Mouse (Mus musculus): Measurements from ENCODE around the gene Mdga1. TPM values are rescaled to one million over a fixed set of nuclear protein-coding genes. Genes with fewer than 3 reads are reported as not detected.

Mdga1 gene
- polyA plus RNA-seq, 1 experiment from 2014 or later = 1.6 TPM

GRCm38 (mm10) chr17:29916968-29917367 lies 52.9 kb downstream of the Mdga1 start:
- peak; percentile 67 for ATAC-seq
- H3K27ac ChIP-seq (ENCODE audit: low read length) = no peak overlapping the region
- H3K4me2 ChIP-seq (ENCODE audit: low read depth, low read length) = no peak overlapping the region
- H3K9ac ChIP-seq (ENCODE audit: low read depth, low read length) = no peak overlapping the region
- H3K9me3 ChIP-seq (ENCODE audit: control insufficient read depth, low read length) = no peaks in the 10 kb centered on the region
- 12% methylated on average over 3 of the region's 3 CpGs for WGBS
- no peaks in the 10 kb centered on the region for H3K27me3 ChIP-seq (replicated peaks; ENCODE audit: control insufficient read depth, insufficient read depth, low read length)
- no peaks in the 10 kb centered on the region for H3K36me3 ChIP-seq (ENCODE audit: control insufficient read depth, insufficient read depth, low read length)
- peaks cover 11% of the 10 kb centered on the region; the same call in 1 of the 2 replicates for H3K4me1 ChIP-seq (ENCODE audit: control insufficient read depth, insufficient read depth, low read length)
- no peak overlapping the region for H3K4me3 ChIP-seq (ENCODE audit: low read length)

DNA sequence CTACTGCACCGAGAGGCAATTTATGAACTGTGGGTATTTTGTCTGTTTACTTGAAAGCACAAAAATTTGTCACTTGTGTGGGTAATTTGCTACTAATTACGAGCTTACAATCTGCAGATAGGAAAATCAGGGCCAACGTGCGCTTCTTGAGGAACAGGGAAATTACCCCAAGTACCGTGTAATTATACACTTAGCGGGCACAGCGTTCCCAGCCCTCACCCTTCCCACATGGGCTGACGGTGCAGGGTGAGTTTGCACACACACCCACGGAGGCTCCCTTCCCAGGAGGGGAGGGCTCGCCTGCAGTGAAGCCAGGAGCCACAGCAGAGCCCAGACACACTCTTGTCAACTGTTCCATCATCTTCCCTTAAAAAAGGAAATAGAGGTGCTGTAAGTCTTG lies 54.1 kb downstream of the Mdga1 start:
- Histone ChIP-seq H3K9ac (ENCODE audit: low read depth, low read length) (no peak overlapping the region), H3K27me3 (replicated peaks; ENCODE audit: control insufficient read depth, insufficient read depth, low read length) (no peaks in the 10 kb centered on the region), H3K27ac (ENCODE audit: low read length) (no peak overlapping the region), H3K9me3 (ENCODE audit: control insufficient read depth, low read length) (no peaks in the 10 kb centered on the region), H3K4me2 (ENCODE audit: low read depth, low read length) (no peak overlapping the region), H3K4me3 (ENCODE audit: low read length) (no peak overlapping the region), H3K36me3 (ENCODE audit: control insufficient read depth, insufficient read depth, low read length) (no peaks in the 10 kb centered on the region), H3K4me1 (ENCODE audit: control insufficient read depth, insufficient read depth, low read length) (peaks cover 11% of the 10 kb centered on the region; the same call in 1 of the 2 replicates)
- WGBS = 62% methylated on average over 10 of the region's 10 CpGs
- no peak for ATAC-seq

- ATAC-seq = no peak
- WGBS = 86% methylated on average over 16 of the region's 16 CpGs
- no peak overlapping the region for H3K4me3 ChIP-seq (ENCODE audit: low read length)
Observed at GRCm38 (mm10) chr17:29913301-29913965, 56.5 kb downstream of the Mdga1 start.

GRCm38 (mm10) chr17:29912733-29913132 lies 57.2 kb downstream of the Mdga1 start:
- Histone ChIP-seq H3K4me1 (ENCODE audit: control insufficient read depth, insufficient read depth, low read length) (peaks cover 4% of the 10 kb centered on the region; the same call in 1 of the 2 replicates), H3K36me3 (ENCODE audit: control insufficient read depth, insufficient read depth, low read length) (no peaks in the 10 kb centered on the region), H3K9ac (ENCODE audit: low read depth, low read length) (no peak overlapping the region), H3K9me3 (ENCODE audit: control insufficient read depth, low read length) (no peaks in the 10 kb centered on the region), H3K4me2 (ENCODE audit: low read depth, low read length) (no peak overlapping the region), H3K27me3 (replicated peaks; ENCODE audit: control insufficient read depth, insufficient read depth, low read length) (no peaks in the 10 kb centered on the region), H3K4me3 (ENCODE audit: low read length) (no peak overlapping the region), H3K27ac (ENCODE audit: low read length) (no peak overlapping the region)
- 26% methylated on average over 5 of the region's 5 CpGs for WGBS
- 0 out of 2 replicates have a peak, but pooled peaks have one; percentile 18 for ATAC-seq

More at GRCm38 (mm10) chr17:29913301-29913965, 56.5 kb downstream of the Mdga1 start:
- Histone ChIP-seq H3K36me3 (ENCODE audit: control insufficient read depth, insufficient read depth, low read length) (no peaks in the 10 kb centered on the region), H3K4me2 (ENCODE audit: low read depth, low read length) (no peak overlapping the region), H3K4me1 (ENCODE audit: control insufficient read depth, insufficient read depth, low read length) (peaks cover 4% of the 10 kb centered on the region; the same call in 1 of the 2 replicates), H3K27ac (ENCODE audit: low read length) (no peak overlapping the region), H3K9ac (ENCODE audit: low read depth, low read length) (no peak overlapping the region), H3K9me3 (ENCODE audit: control insufficient read depth, low read length) (no peaks in the 10 kb centered on the region), H3K27me3 (replicated peaks; ENCODE audit: control insufficient read depth, insufficient read depth, low read length) (no peaks in the 10 kb centered on the region)

DNA sequence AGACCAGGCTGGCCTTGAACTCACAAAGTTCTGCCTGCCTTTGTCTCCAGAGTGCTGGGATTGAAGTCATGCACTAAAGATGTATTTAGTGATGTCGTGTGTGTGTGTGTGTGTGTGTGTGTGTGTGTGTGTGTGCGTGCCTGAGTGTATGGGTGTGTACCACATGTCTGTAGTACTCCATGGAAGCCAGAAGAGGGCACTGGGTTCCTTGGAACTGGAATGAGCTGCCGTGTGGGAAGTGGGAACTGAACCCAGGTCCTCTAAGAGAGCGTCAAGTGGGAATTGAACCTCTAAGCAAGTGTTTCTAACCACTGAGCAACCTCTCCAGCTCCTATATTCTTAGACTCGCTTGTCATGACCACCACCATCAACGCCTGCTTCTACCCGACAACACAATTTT lies 60.9 kb downstream of the Mdga1 start:
- ATAC-seq = no peak
- no peaks in the 10 kb centered on the region for H3K4me1 ChIP-seq (ENCODE audit: control insufficient read depth, insufficient read depth, low read length)
- WGBS = 94% methylated on average over 7 of the region's 7 CpGs
- no peak overlapping the region for H3K4me3 ChIP-seq (ENCODE audit: low read length)
- no peak overlapping the region for H3K9ac ChIP-seq (ENCODE audit: low read depth, low read length)
- no peaks in the 10 kb centered on the region for H3K9me3 ChIP-seq (ENCODE audit: control insufficient read depth, low read length)
- H3K4me2 ChIP-seq (ENCODE audit: low read depth, low read length) = no peak overlapping the region
- H3K27ac ChIP-seq (ENCODE audit: low read length) = no peak overlapping the region
- no peaks in the 10 kb centered on the region for H3K27me3 ChIP-seq (replicated peaks; ENCODE audit: control insufficient read depth, insufficient read depth, low read length)
- no peaks in the 10 kb centered on the region for H3K36me3 ChIP-seq (ENCODE audit: control insufficient read depth, insufficient read depth, low read length)

- WGBS = 74% methylated on average over 5 of the region's 5 CpGs
- no peak overlapping the region for H3K9ac ChIP-seq (ENCODE audit: low read depth, low read length)
- H3K9me3 ChIP-seq (ENCODE audit: control insufficient read depth, low read length) = no peaks in the 10 kb centered on the region
- H3K4me2 ChIP-seq (ENCODE audit: low read depth, low read length) = no peak overlapping the region
- H3K4me3 ChIP-seq (ENCODE audit: low read length) = no peak overlapping the region
- no peak for ATAC-seq
- no peaks in the 10 kb centered on the region for H3K4me1 ChIP-seq (ENCODE audit: control insufficient read depth, insufficient read depth, low read length)
- H3K27me3 ChIP-seq (replicated peaks; ENCODE audit: control insufficient read depth, insufficient read depth, low read length) = no peaks in the 10 kb centered on the region
- H3K36me3 ChIP-seq (ENCODE audit: control insufficient read depth, insufficient read depth, low read length) = no peaks in the 10 kb centered on the region
- H3K27ac ChIP-seq (ENCODE audit: low read length) = no peak overlapping the region
Observed at GRCm38 (mm10) chr17:29904694-29905093, 65.2 kb downstream of the Mdga1 start.

GRCm38 (mm10) chr17:29902406-29903155 lies 67.3 kb downstream of the Mdga1 start:
- no peak overlapping the region for H3K4me2 ChIP-seq (ENCODE audit: low read depth, low read length)
- H3K36me3 ChIP-seq (ENCODE audit: control insufficient read depth, insufficient read depth, low read length) = no peaks in the 10 kb centered on the region
- H3K9me3 ChIP-seq (ENCODE audit: control insufficient read depth, low read length) = no peaks in the 10 kb centered on the region
- ATAC-seq = no peak
- no peak overlapping the region for H3K4me3 ChIP-seq (ENCODE audit: low read length)
- H3K27me3 ChIP-seq (replicated peaks; ENCODE audit: control insufficient read depth, insufficient read depth, low read length) = no peaks in the 10 kb centered on the region
- H3K9ac ChIP-seq (ENCODE audit: low read depth, low read length) = no peak overlapping the region
- H3K4me1 ChIP-seq (ENCODE audit: control insufficient read depth, insufficient read depth, low read length) = no peaks in the 10 kb centered on the region
- WGBS = 61% methylated on average over 16 of the region's 16 CpGs
- H3K27ac ChIP-seq (ENCODE audit: low read length) = no peak overlapping the region

GRCm38 (mm10) chr17:29900289-29900688 lies 69.6 kb downstream of the Mdga1 start:
- Histone ChIP-seq H3K9me3 (ENCODE audit: control insufficient read depth, low read length) (no peaks in the 10 kb centered on the region), H3K4me2 (ENCODE audit: low read depth, low read length) (no peak overlapping the region), H3K27ac (ENCODE audit: low read length) (no peak overlapping the region), H3K4me3 (ENCODE audit: low read length) (no peak overlapping the region), H3K36me3 (ENCODE audit: control insufficient read depth, insufficient read depth, low read length) (no peaks in the 10 kb centered on the region), H3K27me3 (replicated peaks; ENCODE audit: control insufficient read depth, insufficient read depth, low read length) (no peaks in the 10 kb centered on the region), H3K4me1 (ENCODE audit: control insufficient read depth, insufficient read depth, low read length) (no peaks in the 10 kb centered on the region), H3K9ac (ENCODE audit: low read depth, low read length) (no peak overlapping the region)
- WGBS = 85% methylated on average over 5 of the region's 5 CpGs
- no peak for ATAC-seq

DNA sequence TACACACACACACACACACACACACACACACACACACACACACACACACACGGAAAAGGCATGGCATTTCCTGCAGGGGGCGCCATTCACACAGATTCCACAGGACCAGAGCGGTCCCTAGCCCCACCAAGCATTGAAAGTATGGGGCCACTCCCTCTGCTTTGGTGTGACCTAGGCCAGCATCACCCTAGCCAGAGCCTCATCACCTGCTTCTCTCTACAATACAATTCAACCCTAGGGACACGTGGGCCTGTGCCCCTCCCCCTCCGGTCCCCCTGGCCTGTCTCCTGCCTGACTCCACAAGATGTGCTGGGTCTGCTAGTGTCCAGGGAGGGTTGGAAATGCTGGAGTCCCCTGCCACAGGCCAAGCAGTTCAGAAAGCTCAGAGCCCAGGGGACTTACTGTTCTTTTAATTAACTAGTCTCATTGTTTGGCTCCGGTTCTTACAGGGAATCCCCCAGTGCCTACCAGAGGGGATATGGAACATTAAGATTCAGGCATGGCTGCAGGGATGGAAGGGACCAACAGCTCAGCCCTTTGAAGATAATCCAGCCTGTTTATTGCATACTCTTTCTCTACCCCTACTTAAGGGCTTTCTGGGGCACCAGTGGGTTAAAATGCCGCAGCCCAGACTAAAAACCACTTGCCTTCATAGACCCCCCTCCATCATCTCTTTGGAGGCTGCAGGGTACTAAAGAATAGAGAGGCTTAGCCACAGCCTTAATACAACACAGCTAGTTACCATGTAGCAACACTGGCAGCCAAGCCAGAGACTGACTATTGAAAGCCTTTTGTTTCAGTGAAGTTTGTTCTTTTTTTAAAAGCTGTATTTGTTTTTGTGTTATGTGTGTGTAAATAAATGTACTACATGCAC lies 73.5 kb downstream of the Mdga1 start:
- WGBS = 26% methylated on average over 7 of the region's 7 CpGs
- no peaks in the 10 kb centered on the region for H3K4me1 ChIP-seq (ENCODE audit: control insufficient read depth, insufficient read depth, low read length)
- peaks cover 2% of the 10 kb centered on the region; the same call in 1 of the 2 replicates for H3K27me3 ChIP-seq (replicated peaks; ENCODE audit: control insufficient read depth, insufficient read depth, low read length)
- ATAC-seq = no peak
- no peak overlapping the region for H3K4me2 ChIP-seq (ENCODE audit: low read depth, low read length)
- H3K27ac ChIP-seq (ENCODE audit: low read length) = no peak overlapping the region
- no peaks in the 10 kb centered on the region for H3K9me3 ChIP-seq (ENCODE audit: control insufficient read depth, low read length)
- no peak overlapping the region for H3K4me3 ChIP-seq (ENCODE audit: low read length)
- no peak overlapping the region for H3K9ac ChIP-seq (ENCODE audit: low read depth, low read length)
- no peaks in the 10 kb centered on the region for H3K36me3 ChIP-seq (ENCODE audit: control insufficient read depth, insufficient read depth, low read length)
